Mouse (Mus musculus) granulocyte monocyte progenitor cell, adult 5-6 weeks (primary cell): ENCODE data around the gene Amigo2. TPM values are rescaled to one million over a fixed set of nuclear protein-coding genes. Genes with fewer than 3 reads are reported as not detected.

ENCODE experiments used
- ATAC-seq: replicated peaks from 2 replicates; pipeline ENCODE4 v1.8.0; 2016; ENCODE audit warnings: mild to moderate bottlenecking, moderate TSS enrichment, inconsistent platforms; ENCODE audit not compliant: poor library complexity, severe bottlenecking
- total RNA-seq, 2 experiments: library from RNA; stranded (forward) in 1 of 2; stranded (reverse) in 1 of 2; fragments of 200-712, 200-1000 nt in 1 of 2; fragments of >200 nt in 1 of 2; fragmentation: Nextera tagmentation in 1 of 2; gene quantifications; 2 replicates each; pipeline ENCODE4 v1.2.3; 2014 to 2017

Gene Amigo2
- total RNA-seq, 2 experiments from 2014 or later = 1.2 TPM; not detected in 1

- ATAC-seq = no peak
These were observed 25.1 kb upstream of the Amigo2 start for GRCm38 (mm10) chr15:97271985-97272697.

- no peak for ATAC-seq
These were observed 20.1 kb upstream of the Amigo2 start for GRCm38 (mm10) chr15:97267094-97267695.

- no peak for ATAC-seq
These were observed 19.3 kb upstream of the Amigo2 start for GRCm38 (mm10) chr15:97266236-97266845.

GRCm38 (mm10) chr15:97262251-97262650 is 15.2 kb upstream of the Amigo2 start:
- no peak for ATAC-seq

GRCm38 (mm10) chr15:97259968-97260597 is 13.0 kb upstream of the Amigo2 start:
- ATAC-seq = peak; percentile 17

- ATAC-seq = no peak
These were observed 12.2 kb upstream of the Amigo2 start for GRCm38 (mm10) chr15:97259300-97259699.

- ATAC-seq = no peak
These were observed 11.6 kb upstream of the Amigo2 start for GRCm38 (mm10) chr15:97258483-97259230.

- no peak for ATAC-seq
These were observed 10.2 kb upstream of the Amigo2 start for GRCm38 (mm10) chr15:97257206-97257775.

- no peak for ATAC-seq
These were observed 9.3 kb upstream of the Amigo2 start for GRCm38 (mm10) chr15:97256411-97256810.

- peak; percentile 30 for ATAC-seq
These were observed 8.7 kb upstream of the Amigo2 start for GRCm38 (mm10) chr15:97255800-97256199.

- no peak for ATAC-seq
These were observed 7.3 kb upstream of the Amigo2 start for GRCm38 (mm10) chr15:97254375-97254774.

GRCm38 (mm10) chr15:97252493-97253034 is 5.5 kb upstream of the Amigo2 start:
- ATAC-seq = no peak

- ATAC-seq = no peak
These were observed 2.2 kb upstream of the Amigo2 start for GRCm38 (mm10) chr15:97249322-97249721.

GRCm38 (mm10) chr15:97248296-97248695 is 1.2 kb upstream of the Amigo2 start:
- peak; percentile 50 for ATAC-seq

- no peak; the same call in 1 of the 2 replicates for ATAC-seq
These were observed 689 bp upstream of the Amigo2 start for GRCm38 (mm10) chr15:97247791-97248161.

GRCm38 (mm10) chr15:97246256-97246655 is 831 bp downstream of the Amigo2 start:
- no peak for ATAC-seq

- peak; percentile 15; the same call in 1 of the 2 replicates for ATAC-seq
These were observed 1.7 kb downstream of the Amigo2 start for GRCm38 (mm10) chr15:97245392-97245791.

GRCm38 (mm10) chr15:97236943-97237342 is 10.1 kb downstream of the Amigo2 start:
- ATAC-seq = peak; percentile 72

GRCm38 (mm10) chr15:97235183-97235582 is 11.9 kb downstream of the Amigo2 start:
- peak; percentile 66 for ATAC-seq

- no peak for ATAC-seq
These were observed 13.0 kb downstream of the Amigo2 start for GRCm38 (mm10) chr15:97234076-97234475.
